Mouse (Mus musculus) urinary bladder, postnatal 10 days (tissue): ENCODE measurements around the gene Gm10352.
"Not testable (repeated sequence)": the region's sequence is repeated elsewhere in the genome, so short reads cannot be mapped to it uniquely, and the experiment has no call there.

Experiments
- DNase-seq: peaks from one replicate; pipeline ENCODE4 v3.0.0; 2022; ENCODE audit warnings: low spot score

The Gm10352 gene

GRCm38 (mm10) chrY:2900689-2901088, at the start of gene Gm10352:
Gene Gm10352 (plus strand): TSS chrY:2900989.
- DNase-seq = not testable (repeated sequence)

- not testable (repeated sequence) for DNase-seq
These were observed 31.5 kb downstream of the Gm10352 start, which contains the start of gene Gm29289 for GRCm38 (mm10) chrY:2932282-2932681. Gene Gm29289 (plus strand): TSS chrY:2932582.
